17 mouse cellular contexts compared by ENCODE assay signal in genomic region chr3:40683171-40683570, GRCm38 (mm10). TPM values are rescaled to one million over a fixed set of nuclear protein-coding genes. Genes with fewer than 3 reads are reported as not detected.
DNase-seq lines count a peak whose midpoint lies in the region; ATAC-seq lines count a peak whose summit lies in the region.
"Had no signal": no experiment of that assay in that cellular context is flagged by ENCODE, and none has a peak within 500 bp of the region (broad histone marks: within the 10 kb centered on the region; RNA-seq: fewer than 3 reads in every experiment).

No protein-coding gene starts in this region.

- H3K27ac ChIP-seq in embryonic facial prominence, embryonic 10.5 days (replicated peaks): peak overlapping the region; percentile 57; the same call in 1 of the 2 replicates
- H3K27ac ChIP-seq: embryonic facial prominence, embryonic 15.5 days; liver, embryonic 14.5 days; midbrain, embryonic 15.5 days; stomach, embryonic 15.5 days had no signal

- peaks cover 20% of the 10 kb centered on the region for H3K36me3 ChIP-seq in embryonic facial prominence, embryonic 10.5 days (replicated peaks)
- H3K36me3 ChIP-seq: midbrain, embryonic 15.5 days; stomach, embryonic 15.5 days had no signal

- no peaks in the 10 kb centered on the region for H3K9me3 ChIP-seq in embryonic facial prominence, embryonic 10.5 days
- H3K9me3 ChIP-seq: embryonic facial prominence, embryonic 15.5 days; midbrain, embryonic 15.5 days; stomach, embryonic 15.5 days had no signal

- H3K27me3 ChIP-seq in embryonic facial prominence, embryonic 10.5 days (replicated peaks; ENCODE audit: low read depth, poor library complexity, severe bottlenecking): no peaks in the 10 kb centered on the region
- H3K27me3 ChIP-seq: embryonic facial prominence, embryonic 15.5 days; midbrain, embryonic 15.5 days; stomach, embryonic 15.5 days had no signal

- H3K4me1 ChIP-seq in embryonic facial prominence, embryonic 10.5 days: peaks cover 46% of the 10 kb centered on the region

- WGBS in embryonic facial prominence, embryonic 10.5 days: 90% methylated on average over 18 of the region's 18 CpGs

- DNase-seq in gastrocnemius, postnatal 14 days: peak; percentile 6
- DNase-seq in gastrocnemius, adult 18-20 months (ENCODE audit: low spot score): no peak
- DNase-seq in left cerebral cortex, postnatal 4 days: peak; percentile 10
- DNase-seq in left cerebral cortex, adult 8-10 months (ENCODE audit: low spot score in 2 of 2): no peak
- DNase-seq in cerebellum, adult 11-12 months: peak; percentile 47
- DNase-seq in embryonic facial prominence, embryonic 10.5 days (ENCODE audit: low spot score): no peak
- no peak for DNase-seq in embryo, embryonic 11 days
- DNase-seq: adrenal gland, postnatal 25 days; kidney, postnatal 14 days; thymus, postnatal 25 days had no signal

- intact Hi-C loops in gastrocnemius, postnatal 14 days (cut with DNase I; ENCODE audit: low total_unique reads): no loop called here
- intact Hi-C loops in left cerebral cortex, postnatal 4 days (cut with DNase I): no loop called here

- ATAC-seq in inflammation-experienced regulatory T-cells, adult 6 months: no peak
- ATAC-seq: forebrain, embryonic 14.5 days; midbrain, embryonic 15.5 days had no signal

- H3K4me3 ChIP-seq in embryonic facial prominence, embryonic 10.5 days: no peak overlapping the region
- H3K4me3 ChIP-seq: embryonic facial prominence, embryonic 15.5 days; midbrain, embryonic 15.5 days; stomach, embryonic 15.5 days had no signal

RNA-seq across cellular contexts. Expression of gene Slc25a31, which starts 25.5 kb away (rescaled TPM):
- total RNA-seq in gastrocnemius, postnatal 14 days (2021): not detected
- not detected for total RNA-seq in gastrocnemius, adult 18-20 months (2021)
- under 1 TPM; 0.22 to 0.24 TPM for total RNA-seq in left cerebral cortex, postnatal 4 days (2021)
- under 1 TPM in 3 of 4 experiments, not detected in 1; 0.30 to 0.34 (median 0.33) TPM for total RNA-seq in left cerebral cortex, adult 8-10 months (2022)
- polyA plus RNA-seq in embryonic facial prominence, embryonic 10.5 days (2016; fragmentation: Nextera tagmentation; extraction: Ambion mirVana): 0.11 TPM in 1 of 2 replicates, not detected in the other
- polyA plus RNA-seq in inflammation-experienced regulatory T-cells, adult 6 months (2017; shearing (Covaris generic)): not detected
- total RNA-seq: MEL had no signal

Comparison
In these comparisons a context has a peak if more than half of its experiments do, and no peak if none do; other contexts are left out.
1. DNase-seq: peak in gastrocnemius, postnatal 14 days (single experiment), left cerebral cortex, postnatal 4 days (single experiment) and cerebellum, adult 11-12 months (single experiment); none in gastrocnemius, adult 18-20 months (single experiment), left cerebral cortex, adult 8-10 months (0 of 2), embryonic facial prominence, embryonic 10.5 days (single experiment) and embryo, embryonic 11 days (single experiment).